Mouse (Mus musculus) Patski (cell line): Measurements from ENCODE around the gene Col26a1. TPM values are rescaled to one million over a fixed set of nuclear protein-coding genes. Genes with fewer than 3 reads are reported as not detected.

Experiments
- ATAC-seq: fragments of 100-300 bp; one replicate; pipeline ENCODE4 v1.8.0; 2021
- CTCF ChIA-PET: fragments of 350-600 bp; sonication (Branson Sonifier 250); formaldehyde crosslinking; loops from one replicate; lab custom pipeline; 2022; ENCODE audit warnings: inconsistent platforms; lab: Charles Lee
- POLR2A ChIA-PET: fragments of 350-600 bp; sonication (Branson Sonifier 250); formaldehyde crosslinking; loops from one replicate; lab custom pipeline; 2022; ENCODE audit warnings: antibody characterized with exemption, inconsistent platforms; lab: Charles Lee
- DNase-seq: peaks from one replicate; pipeline ENCODE4 v3.0.0-alpha.2; 2011; ENCODE audit warnings: low read depth, low spot score
- H3K27me3 ChIP-seq: fragments of 371-371 bp; one replicate; pipeline ENCODE4 v1.5.1; 2021
- CTCF ChIP-seq: fragments of 100-300 bp; IDR thresholded peaks from one replicate; pipeline ENCODE4 v1.5.1; 2021
- in situ Hi-C: fragments of 300-500 bp; cut with MboI; formaldehyde crosslinking; loops from 3 replicates; pipeline ENCODE4 v1.11.1; 2018; ENCODE audit warnings: low pct_unique_long_range_greater_than_20kb, mixed read lengths
- polyA plus RNA-seq: library from polyadenylated mRNA; unstranded; gene quantifications from one replicate; pipeline ENCODE4 v1.2.3, GENCODE M21; 2021

Gene Col26a1
- polyA plus RNA-seq, 1 experiment from 2014 or later: 0.09 TPM

- peak; percentile 96 for TF ChIP-seq CTCF
- in situ Hi-C loops: loop anchor here (5.0 kb wide), 1 partner anchor 89 kb away; no protein-coding TSS in a partner anchor
- peaks cover 31% of the 10 kb centered on the region for H3K27me3 ChIP-seq
- peak; percentile 44 for ATAC-seq
- CTCF ChIA-PET: interaction anchor here (0.9 to 2.7 kb wide), 6 partner anchors 26 to 93 kb away, joined by 3 to 17 read pairs (median 4); partner anchors contain the start of gene Ift22
- POLR2A ChIA-PET: interaction anchor here (0.6 kb wide), 1 partner anchor 89 kb away, joined by 3 read pairs; no protein-coding TSS in a partner anchor
- no peak for DNase-seq
Measured at GRCm38 (mm10) chr5:136881380-136882009, 1.5 kb downstream of the Col26a1 start.

GRCm38 (mm10) chr5:136880101-136880500 lies 2.9 kb downstream of the Col26a1 start:
- TF ChIP-seq CTCF: no peak
- in situ Hi-C loops: loop anchor here (5.0 kb wide), 1 partner anchor 88 kb away; no protein-coding TSS in a partner anchor
- POLR2A ChIA-PET: interaction anchor here (0.6 kb wide), 2 partner anchors 76 to 101 kb away, joined by 3 to 4 read pairs; no protein-coding TSS in a partner anchor
- CTCF ChIA-PET: interaction anchor here (1.1 to 2.7 kb wide), 5 partner anchors 26 to 91 kb away, joined by 3 to 17 read pairs (median 4); partner anchors contain the start of gene Ift22
- DNase-seq (no peak), ATAC-seq (no peak)
- H3K27me3 ChIP-seq: peaks cover 25% of the 10 kb centered on the region

GRCm38 (mm10) chr5:136874271-136874670 lies 8.7 kb downstream of the Col26a1 start:
- CTCF ChIA-PET: interaction anchor here (1.2 kb wide), 1 partner anchor 34 kb away, joined by 3 read pairs; no protein-coding TSS in a partner anchor
- DNase-seq (no peak), ATAC-seq (no peak)
- H3K27me3 ChIP-seq: no peaks in the 10 kb centered on the region
- in situ Hi-C loops: no loop called here
- no peak for TF ChIP-seq CTCF
- POLR2A ChIA-PET: no interaction called here

- POLR2A ChIA-PET: no interaction called here
- DNase-seq: no peak
- no peaks in the 10 kb centered on the region for H3K27me3 ChIP-seq
- CTCF ChIA-PET: no interaction called here
- TF ChIP-seq CTCF: no peak
- in situ Hi-C loops: no loop called here
- no peak for ATAC-seq
Measured at GRCm38 (mm10) chr5:136872417-136872816, 10.6 kb downstream of the Col26a1 start.

- peaks cover 3% of the 10 kb centered on the region for H3K27me3 ChIP-seq
- ATAC-seq (no peak), DNase-seq (no peak)
- POLR2A ChIA-PET: no interaction called here
- TF ChIP-seq CTCF: no peak
- in situ Hi-C loops: no loop called here
- CTCF ChIA-PET: no interaction called here
Measured at GRCm38 (mm10) chr5:136869451-136870114, 13.4 kb downstream of the Col26a1 start.

GRCm38 (mm10) chr5:136867706-136868105 lies 15.3 kb downstream of the Col26a1 start:
- CTCF ChIA-PET: no interaction called here
- no peak for DNase-seq
- in situ Hi-C loops: no loop called here
- peaks cover 18% of the 10 kb centered on the region for H3K27me3 ChIP-seq
- no peak for ATAC-seq
- no peak for TF ChIP-seq CTCF
- POLR2A ChIA-PET: no interaction called here

- in situ Hi-C loops: no loop called here
- H3K27me3 ChIP-seq: peaks cover 30% of the 10 kb centered on the region
- no peak for ATAC-seq
- no peak for TF ChIP-seq CTCF
- ChIA-PET CTCF (no interaction called here), POLR2A (interaction anchor here (0.6 kb wide), 1 partner anchor 409 kb away, joined by 4 read pairs; no protein-coding TSS in a partner anchor)
- DNase-seq: no peak
Measured at GRCm38 (mm10) chr5:136863961-136864674, 18.9 kb downstream of the Col26a1 start.

- H3K27me3 ChIP-seq: peaks cover 30% of the 10 kb centered on the region
- in situ Hi-C loops: no loop called here
- ChIA-PET POLR2A (no interaction called here), CTCF (interaction anchor here (1.6 kb wide), 1 partner anchor 23 kb away, joined by 3 read pairs; no protein-coding TSS in a partner anchor)
- TF ChIP-seq CTCF: no peak
- no peak for DNase-seq
- no peak for ATAC-seq
Measured at GRCm38 (mm10) chr5:136863276-136863675, 19.7 kb downstream of the Col26a1 start.

- POLR2A ChIA-PET: no interaction called here
- CTCF ChIA-PET: interaction anchor here (1.6 kb wide), 1 partner anchor 23 kb away, joined by 3 read pairs; no protein-coding TSS in a partner anchor
- DNase-seq: no peak
- no peak for ATAC-seq
- peaks cover 30% of the 10 kb centered on the region for H3K27me3 ChIP-seq
- no peak for TF ChIP-seq CTCF
- in situ Hi-C loops: no loop called here
Measured at GRCm38 (mm10) chr5:136862806-136863205, 20.2 kb downstream of the Col26a1 start.

- ChIA-PET POLR2A (no interaction called here), CTCF (no interaction called here)
- ATAC-seq: no peak
- DNase-seq: no peak
- no peak for TF ChIP-seq CTCF
- in situ Hi-C loops: no loop called here
- peaks cover 27% of the 10 kb centered on the region for H3K27me3 ChIP-seq
Measured at GRCm38 (mm10) chr5:136861191-136861940, 21.6 kb downstream of the Col26a1 start.
